In genomic region chr3:27288301-27288700, GRCm38 (mm10) we compare ENCODE assay signal across 10 mouse cellular contexts. TPM values are rescaled to one million over a fixed set of nuclear protein-coding genes. Genes with fewer than 3 reads are reported as not detected.
"Had no signal": no experiment of that assay in that cellular context is flagged by ENCODE, and none has a peak within 500 bp of the region (broad histone marks: within the 10 kb centered on the region; RNA-seq: fewer than 3 reads in every experiment).

No protein-coding gene starts in this region.

- H3K4me3 ChIP-seq: limb, embryonic 12.5 days; liver, embryonic 13.5 days; megakaryocyte, embryonic 14.5 days; midbrain, embryonic 12.5 days had no signal

- H3K9me3 ChIP-seq: limb, embryonic 12.5 days; liver, embryonic 13.5 days; megakaryocyte, embryonic 14.5 days; midbrain, embryonic 12.5 days had no signal

- H3K27me3 ChIP-seq: liver, embryonic 13.5 days; megakaryocyte, embryonic 14.5 days; midbrain, embryonic 12.5 days had no signal

- ATAC-seq: liver, postnatal 0 days had no signal

- H3K4me1 ChIP-seq: megakaryocyte, embryonic 14.5 days had no signal

- H3K4me2 ChIP-seq: limb, embryonic 12.5 days; liver, embryonic 13.5 days; midbrain, embryonic 12.5 days had no signal

- DNase-seq: layer of hippocampus, adult 9-11 months; liver; liver, embryonic 13.5 days; liver, postnatal 0 days; right cerebral cortex, postnatal 14 days; thymus, postnatal 4 days had no signal

- H3K9ac ChIP-seq: limb, embryonic 12.5 days; liver, embryonic 13.5 days; liver, postnatal 0 days; midbrain, embryonic 12.5 days had no signal

- H3K27ac ChIP-seq: limb, embryonic 12.5 days; liver, embryonic 13.5 days; macrophage; midbrain, embryonic 12.5 days had no signal

- H3K36me3 ChIP-seq: limb, embryonic 12.5 days; liver, embryonic 13.5 days; midbrain, embryonic 12.5 days had no signal

RNA-seq across cellular contexts. Expression of gene Tnfsf10, which starts 28.5 kb away (rescaled TPM):
- polyA plus RNA-seq: midbrain, embryonic 12.5 days had no signal
